Mouse (Mus musculus): ENCODE results near the gene Rgs16. TPM values are rescaled to one million over a fixed set of nuclear protein-coding genes. Genes with fewer than 3 reads are reported as not detected.

Rgs16 gene
- polyA plus RNA-seq, 1 experiment from 2014 or later, result 13.3 TPM

DNA sequence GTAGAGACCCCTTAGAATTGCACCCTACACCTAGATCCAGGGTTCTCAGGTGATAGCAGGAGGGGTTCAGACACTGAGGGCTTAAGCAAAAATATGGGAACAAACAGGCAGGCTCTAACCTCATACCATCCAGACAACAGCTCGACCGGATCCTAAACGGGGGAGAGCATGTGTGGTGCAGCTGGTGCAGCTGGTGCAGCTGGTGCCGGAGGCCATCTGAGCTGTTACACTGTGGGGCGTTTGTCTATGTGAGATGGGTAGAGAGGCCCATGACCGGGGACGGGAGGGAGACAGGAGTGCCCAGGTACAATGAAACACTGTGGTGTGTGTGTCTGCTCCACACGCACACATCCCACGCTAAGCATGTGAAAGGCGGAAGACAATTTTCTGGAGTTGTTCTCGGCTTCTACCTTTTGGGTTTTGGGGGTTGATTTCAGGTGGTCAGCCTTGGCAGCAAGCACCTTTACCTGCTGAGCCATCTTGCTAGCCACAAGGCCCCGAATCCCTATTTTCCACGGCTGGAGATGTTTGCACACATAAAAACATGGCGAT, 6.0 kb downstream of the Rgs16 start:
- 0 out of 2 replicates have a peak overlapping the region, but pooled peaks have one; percentile 33 for H3K9ac ChIP-seq (ENCODE audit: low read depth, low read length)
- no peaks in the 10 kb centered on the region for H3K27me3 ChIP-seq (replicated peaks; ENCODE audit: control insufficient read depth, insufficient read depth, low read length)
- 0 out of 2 replicates have a peak, but pooled peaks have one; percentile 13 for ATAC-seq
- no peak overlapping the region for H3K27ac ChIP-seq (ENCODE audit: low read depth, low read length)
- WGBS, result 63% methylated on average over 14 of the region's 14 CpGs
- H3K4me1 ChIP-seq (ENCODE audit: control insufficient read depth, insufficient read depth, low read depth, low read length), result peaks cover 15% of the 10 kb centered on the region
- H3K4me3 ChIP-seq (ENCODE audit: low read length), result no peak overlapping the region
- no peaks in the 10 kb centered on the region for H3K9me3 ChIP-seq (ENCODE audit: control insufficient read depth, low read length)
- no peaks in the 10 kb centered on the region for H3K36me3 ChIP-seq (ENCODE audit: control insufficient read depth, insufficient read depth, low read length)
- H3K4me2 ChIP-seq (ENCODE audit: low read length), result no peak overlapping the region

GRCm38 (mm10) chr1:153746728-153747127, 6.6 kb downstream of the Rgs16 start:
- H3K27ac ChIP-seq (ENCODE audit: low read depth, low read length), result no peak overlapping the region
- no peak overlapping the region for H3K4me3 ChIP-seq (ENCODE audit: low read length)
- no peaks in the 10 kb centered on the region for H3K36me3 ChIP-seq (ENCODE audit: control insufficient read depth, insufficient read depth, low read length)
- 0 out of 2 replicates have a peak overlapping the region, but pooled peaks have one; percentile 33 for H3K9ac ChIP-seq (ENCODE audit: low read depth, low read length)
- H3K4me2 ChIP-seq (ENCODE audit: low read length), result no peak overlapping the region
- H3K27me3 ChIP-seq (replicated peaks; ENCODE audit: control insufficient read depth, insufficient read depth, low read length), result no peaks in the 10 kb centered on the region
- peaks cover 16% of the 10 kb centered on the region for H3K4me1 ChIP-seq (ENCODE audit: control insufficient read depth, insufficient read depth, low read depth, low read length)
- no peaks in the 10 kb centered on the region for H3K9me3 ChIP-seq (ENCODE audit: control insufficient read depth, low read length)
- WGBS, result 2% methylated on average over 12 of the region's 12 CpGs
- no peak for ATAC-seq

DNA sequence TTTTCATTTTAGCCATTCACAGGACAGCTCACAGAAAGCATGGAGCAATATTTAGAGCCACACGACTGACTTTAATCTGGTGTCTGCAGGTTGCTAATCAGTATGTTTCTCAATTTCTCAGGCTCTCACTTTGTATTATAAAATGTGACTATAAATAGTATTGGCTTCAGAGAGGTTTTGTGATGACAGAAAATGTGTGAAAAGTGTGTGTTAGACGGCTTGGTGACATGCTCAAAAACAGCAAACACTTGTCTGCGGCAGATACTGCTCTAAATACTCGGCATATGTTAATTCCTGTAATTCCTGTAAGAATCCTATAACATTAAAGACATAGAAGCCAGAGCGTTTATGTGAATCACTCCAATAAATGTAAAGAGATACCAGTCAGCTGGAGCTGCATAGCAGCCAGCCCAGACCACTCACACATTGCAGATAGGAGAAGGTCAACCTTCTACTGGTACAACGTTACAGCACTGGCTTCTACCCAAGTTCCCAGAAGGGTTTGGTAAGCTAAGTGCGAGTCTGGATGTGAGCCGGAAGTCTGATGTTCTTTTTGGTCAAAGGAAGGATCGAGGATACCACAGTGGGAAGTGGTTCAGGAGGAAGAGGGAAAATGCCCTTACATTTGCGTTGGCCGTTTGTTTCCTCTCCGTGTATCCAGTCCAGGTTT, 7.8 kb downstream of the Rgs16 start:
- H3K4me3 ChIP-seq (ENCODE audit: low read length), result no peak overlapping the region
- WGBS, result 72% methylated on average over 12 of the region's 12 CpGs
- H3K9me3 ChIP-seq (ENCODE audit: control insufficient read depth, low read length), result no peaks in the 10 kb centered on the region
- no peak for ATAC-seq
- H3K27me3 ChIP-seq (replicated peaks; ENCODE audit: control insufficient read depth, insufficient read depth, low read length), result no peaks in the 10 kb centered on the region
- H3K27ac ChIP-seq (ENCODE audit: low read depth, low read length), result no peak overlapping the region
- peak overlapping the region; percentile 5; the same call in 1 of the 2 replicates for H3K4me2 ChIP-seq (ENCODE audit: low read length)
- H3K36me3 ChIP-seq (ENCODE audit: control insufficient read depth, insufficient read depth, low read length), result no peaks in the 10 kb centered on the region
- no peak overlapping the region for H3K9ac ChIP-seq (ENCODE audit: low read depth, low read length)
- peaks cover 17% of the 10 kb centered on the region for H3K4me1 ChIP-seq (ENCODE audit: control insufficient read depth, insufficient read depth, low read depth, low read length)

GRCm38 (mm10) chr1:153748549-153748948, 8.4 kb downstream of the Rgs16 start:
- ATAC-seq, result no peak
- H3K4me1 ChIP-seq (ENCODE audit: control insufficient read depth, insufficient read depth, low read depth, low read length), result peaks cover 17% of the 10 kb centered on the region
- no peak overlapping the region for H3K9ac ChIP-seq (ENCODE audit: low read depth, low read length)
- H3K4me3 ChIP-seq (ENCODE audit: low read length), result no peak overlapping the region
- no peaks in the 10 kb centered on the region for H3K27me3 ChIP-seq (replicated peaks; ENCODE audit: control insufficient read depth, insufficient read depth, low read length)
- H3K27ac ChIP-seq (ENCODE audit: low read depth, low read length), result no peak overlapping the region
- H3K4me2 ChIP-seq (ENCODE audit: low read length), result no peak overlapping the region; the same call in 1 of the 2 replicates
- WGBS, result 7% methylated on average over 1 of the region's 1 CpGs
- H3K9me3 ChIP-seq (ENCODE audit: control insufficient read depth, low read length), result no peaks in the 10 kb centered on the region
- no peaks in the 10 kb centered on the region for H3K36me3 ChIP-seq (ENCODE audit: control insufficient read depth, insufficient read depth, low read length)

- no peaks in the 10 kb centered on the region for H3K9me3 ChIP-seq (ENCODE audit: control insufficient read depth, low read length)
- no peaks in the 10 kb centered on the region for H3K36me3 ChIP-seq (ENCODE audit: control insufficient read depth, insufficient read depth, low read length)
- no peaks in the 10 kb centered on the region for H3K27me3 ChIP-seq (replicated peaks; ENCODE audit: control insufficient read depth, insufficient read depth, low read length)
- 2% methylated on average over 18 of the region's 18 CpGs for WGBS
- H3K4me1 ChIP-seq (ENCODE audit: control insufficient read depth, insufficient read depth, low read depth, low read length), result peaks cover 17% of the 10 kb centered on the region
- peak; percentile 73 for ATAC-seq
- peak within 1 kb of the TSS; percentile 72 for H3K4me2 ChIP-seq (ENCODE audit: low read length)
- H3K4me3 ChIP-seq (ENCODE audit: low read length), result peak within 1 kb of the TSS; percentile 53
- peak within 1 kb of the TSS; percentile 80 for H3K9ac ChIP-seq (ENCODE audit: low read depth, low read length)
- peak within 1 kb of the TSS; percentile 83 for H3K27ac ChIP-seq (ENCODE audit: low read depth, low read length)
Measured at GRCm38 (mm10) chr1:153749211-153749801, 9.2 kb downstream of the Rgs16 start, which contains the start of gene Rnasel. Gene Rnasel, plus strand, starts transcription at chr1:153749426.

GRCm38 (mm10) chr1:153750054-153750453, 9.9 kb downstream of the Rgs16 start:
- Histone ChIP-seq H3K27ac (ENCODE audit: low read depth, low read length) (peak overlapping the region; percentile 83), H3K9me3 (ENCODE audit: control insufficient read depth, low read length) (no peaks in the 10 kb centered on the region), H3K36me3 (ENCODE audit: control insufficient read depth, insufficient read depth, low read length) (no peaks in the 10 kb centered on the region), H3K9ac (ENCODE audit: low read depth, low read length) (peak overlapping the region; percentile 80), H3K27me3 (replicated peaks; ENCODE audit: control insufficient read depth, insufficient read depth, low read length) (no peaks in the 10 kb centered on the region), H3K4me3 (ENCODE audit: low read length) (peak overlapping the region; percentile 53), H3K4me2 (ENCODE audit: low read length) (peak overlapping the region; percentile 72), H3K4me1 (ENCODE audit: control insufficient read depth, insufficient read depth, low read depth, low read length) (peaks cover 17% of the 10 kb centered on the region)
- WGBS, result 21% methylated on average over 6 of the region's 6 CpGs
- ATAC-seq, result 0 out of 2 replicates have a peak, but pooled peaks have one; percentile 18

DNA sequence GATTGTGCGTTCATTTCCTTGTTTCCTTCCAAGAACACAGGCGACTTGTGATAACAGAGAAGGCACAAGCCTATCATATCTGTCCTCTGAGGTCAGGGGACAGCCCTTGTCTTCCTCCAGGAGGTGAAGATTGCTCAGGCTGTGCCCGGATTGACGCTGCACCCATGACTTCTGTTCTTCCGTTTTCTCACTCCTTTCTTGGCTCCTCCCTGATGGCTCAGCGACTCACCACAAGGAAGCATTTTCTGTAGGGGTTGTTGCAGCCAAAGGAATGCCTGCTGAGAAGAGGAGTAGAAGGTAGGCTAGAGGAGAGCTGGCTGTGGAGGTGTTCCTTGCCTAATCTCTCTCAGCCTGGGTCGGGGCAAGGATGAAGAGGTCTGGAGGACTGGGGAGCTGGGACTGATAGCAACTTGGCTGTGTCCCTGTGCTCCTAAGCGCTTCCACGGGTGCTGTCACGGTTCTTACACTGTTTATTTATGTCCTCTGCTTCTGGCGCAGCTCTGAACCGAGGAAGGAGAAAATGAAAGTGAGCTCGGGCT, 11.7 kb downstream of the Rgs16 start:
- Histone ChIP-seq H3K4me1 (ENCODE audit: control insufficient read depth, insufficient read depth, low read depth, low read length) (peaks cover 17% of the 10 kb centered on the region), H3K9me3 (ENCODE audit: control insufficient read depth, low read length) (no peaks in the 10 kb centered on the region), H3K9ac (ENCODE audit: low read depth, low read length) (peak overlapping the region; percentile 54), H3K27ac (ENCODE audit: low read depth, low read length) (peak overlapping the region; percentile 59), H3K36me3 (ENCODE audit: control insufficient read depth, insufficient read depth, low read length) (no peaks in the 10 kb centered on the region), H3K4me3 (ENCODE audit: low read length) (peak overlapping the region; percentile 23; the same call in 1 of the 2 replicates), H3K4me2 (ENCODE audit: low read length) (peak overlapping the region; percentile 50), H3K27me3 (replicated peaks; ENCODE audit: control insufficient read depth, insufficient read depth, low read length) (no peaks in the 10 kb centered on the region)
- WGBS, result 41% methylated on average over 13 of the region's 13 CpGs
- no peak for ATAC-seq

DNA sequence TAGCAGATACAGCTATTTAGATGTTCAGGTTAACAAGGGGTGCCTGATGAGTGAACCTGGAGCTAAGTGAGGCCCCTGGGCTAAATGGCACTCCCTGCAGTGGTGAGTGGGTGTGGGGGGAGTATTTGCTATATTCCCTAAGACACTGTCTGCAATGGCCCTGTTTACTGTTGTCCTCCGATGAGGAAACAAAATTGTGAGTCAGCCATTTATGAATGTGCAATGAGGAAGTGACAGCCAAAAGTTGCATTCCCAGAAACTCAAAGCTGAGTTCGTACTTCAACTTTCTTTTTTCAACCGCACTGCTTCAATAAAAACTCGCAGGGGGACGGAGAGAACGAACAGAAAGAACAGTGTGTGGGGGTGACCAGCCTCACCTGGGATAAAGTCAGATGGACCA, 12.4 kb downstream of the Rgs16 start:
- no peak for ATAC-seq
- no peaks in the 10 kb centered on the region for H3K9me3 ChIP-seq (ENCODE audit: control insufficient read depth, low read length)
- H3K27me3 ChIP-seq (replicated peaks; ENCODE audit: control insufficient read depth, insufficient read depth, low read length), result no peaks in the 10 kb centered on the region
- no peak overlapping the region for H3K9ac ChIP-seq (ENCODE audit: low read depth, low read length)
- no peaks in the 10 kb centered on the region for H3K36me3 ChIP-seq (ENCODE audit: control insufficient read depth, insufficient read depth, low read length)
- 0 out of 2 replicates have a peak overlapping the region, but pooled peaks have one; percentile 5 for H3K27ac ChIP-seq (ENCODE audit: low read depth, low read length)
- H3K4me3 ChIP-seq (ENCODE audit: low read length), result no peak overlapping the region
- 89% methylated on average over 6 of the region's 6 CpGs for WGBS
- peak overlapping the region; percentile 50 for H3K4me2 ChIP-seq (ENCODE audit: low read length)
- peaks cover 17% of the 10 kb centered on the region for H3K4me1 ChIP-seq (ENCODE audit: control insufficient read depth, insufficient read depth, low read depth, low read length)

Data from hindbrain, embryonic 16.5 days (tissue).